Mouse (Mus musculus): ENCODE results near the gene Fyn.

Fyn gene

DNA sequence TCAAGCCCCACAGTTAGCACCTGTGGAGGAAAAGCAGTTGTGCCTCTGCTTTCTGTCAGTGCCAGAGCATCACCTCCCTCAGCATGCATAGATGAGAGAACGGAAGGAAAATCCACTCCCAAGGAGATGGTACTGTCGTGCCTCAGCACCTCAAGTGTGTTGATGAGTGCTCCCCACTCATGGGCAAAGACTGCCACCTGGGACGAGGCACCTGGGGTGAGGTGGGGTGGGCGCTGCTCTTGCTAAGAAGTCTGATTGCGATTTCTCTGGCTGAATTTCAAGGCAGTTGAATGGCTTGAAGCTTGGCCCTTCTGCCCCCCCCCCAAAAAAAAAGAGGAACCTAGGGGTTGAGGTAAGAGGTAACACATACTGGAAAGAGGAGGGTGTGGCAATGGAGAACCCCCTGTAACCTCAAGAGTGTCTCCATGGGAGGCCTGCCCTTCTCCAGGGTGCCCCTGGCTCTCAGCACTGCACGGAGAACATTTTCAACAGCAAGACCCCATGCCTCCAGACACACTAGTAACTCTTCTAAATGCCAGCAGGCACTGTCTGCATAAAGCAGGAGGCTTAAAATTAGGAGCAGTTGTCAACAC lies 148.0 kb downstream of the Fyn start:
- DNase-seq: no peak

- no peak for DNase-seq
Measured at GRCm38 (mm10) chr10:39517375-39517774, 148.7 kb downstream of the Fyn start.

DNA sequence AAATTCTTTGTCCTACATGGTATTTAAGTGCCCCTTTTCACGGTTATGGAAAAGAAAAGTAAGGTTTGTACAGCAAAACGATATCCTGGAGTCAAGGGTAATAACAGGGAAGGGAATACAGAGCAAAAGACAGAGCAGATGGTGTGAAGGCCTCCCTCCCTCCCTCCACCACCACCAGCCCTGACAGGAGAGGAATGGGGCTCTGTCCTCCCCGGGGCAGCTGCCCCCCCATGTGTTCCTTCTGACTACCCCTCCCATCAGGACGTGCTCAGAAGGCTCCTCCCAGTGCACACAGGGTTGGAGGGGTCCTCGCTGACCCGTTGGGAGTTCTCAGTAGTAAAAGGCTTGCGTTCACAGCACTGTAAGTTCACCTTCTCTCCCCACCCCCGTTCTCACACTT lies 149.6 kb downstream of the Fyn start:
- no peak for DNase-seq

- peak in 1 of 2 experiments; percentile 48 for DNase-seq
Measured at GRCm38 (mm10) chr10:39518859-39519258, 150.2 kb downstream of the Fyn start.

DNA sequence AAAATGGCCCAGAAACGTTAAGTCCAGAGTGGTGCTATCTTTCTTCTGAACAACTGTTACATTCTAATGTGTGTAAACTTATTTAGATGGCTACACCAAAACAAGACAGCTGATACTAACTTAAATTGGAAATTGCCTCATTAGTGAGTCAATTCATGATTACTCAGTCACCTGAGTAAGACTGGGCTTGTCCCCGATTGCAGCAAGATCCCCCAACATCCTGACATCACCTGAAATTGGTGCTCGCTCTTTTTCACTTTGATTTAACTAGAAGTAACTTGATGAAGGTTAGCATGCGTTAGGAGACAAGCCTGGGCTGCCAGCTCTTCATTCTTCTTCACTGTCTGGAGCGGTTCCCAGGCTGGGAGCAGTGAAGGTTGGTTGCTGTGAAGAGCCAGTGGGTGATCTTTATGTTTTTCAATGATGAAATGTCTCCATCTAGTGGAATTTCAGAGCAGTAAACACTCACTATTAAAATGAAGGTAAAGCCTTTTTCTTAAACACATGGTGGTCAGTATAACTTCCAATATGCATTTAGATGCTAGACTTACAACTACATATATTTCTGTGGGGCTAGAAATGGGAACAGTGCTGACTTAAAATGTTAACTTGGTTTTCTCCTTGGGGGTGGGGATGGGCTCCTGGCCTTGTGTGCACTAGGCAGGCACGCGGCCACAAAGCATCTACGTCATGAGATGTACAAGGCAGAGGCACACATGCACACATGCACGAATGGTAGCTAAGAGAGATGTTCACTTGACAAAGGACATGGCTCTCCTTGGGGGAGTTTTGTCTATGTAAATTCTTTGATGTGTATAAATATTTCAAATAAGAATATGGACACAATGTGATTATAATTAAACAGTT lies 151.7 kb downstream of the Fyn start:
- DNase-seq: peak; percentile 59 to 72

DNA sequence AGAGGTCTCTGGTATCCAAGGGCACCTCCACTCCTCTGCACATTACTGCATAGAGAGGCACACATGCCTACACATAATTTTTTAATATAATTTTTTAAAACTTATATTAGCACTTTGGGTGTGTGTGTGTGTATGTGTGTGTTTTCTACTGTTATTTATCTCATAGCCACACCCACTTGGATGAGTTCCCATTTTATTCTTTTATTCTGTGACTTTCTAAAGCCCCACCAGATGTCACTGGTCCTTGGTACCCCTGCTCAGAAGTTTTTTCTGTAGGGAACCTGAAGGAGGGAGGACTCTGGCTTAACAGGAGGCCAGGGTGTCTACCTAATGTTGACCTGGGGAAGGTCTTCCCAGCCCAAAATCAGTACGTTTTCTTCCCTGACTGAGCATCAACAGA lies 152.7 kb downstream of the Fyn start:
- DNase-seq: no peak

- no peak for DNase-seq
Measured at GRCm38 (mm10) chr10:39521861-39522391, 153.3 kb downstream of the Fyn start.

DNA sequence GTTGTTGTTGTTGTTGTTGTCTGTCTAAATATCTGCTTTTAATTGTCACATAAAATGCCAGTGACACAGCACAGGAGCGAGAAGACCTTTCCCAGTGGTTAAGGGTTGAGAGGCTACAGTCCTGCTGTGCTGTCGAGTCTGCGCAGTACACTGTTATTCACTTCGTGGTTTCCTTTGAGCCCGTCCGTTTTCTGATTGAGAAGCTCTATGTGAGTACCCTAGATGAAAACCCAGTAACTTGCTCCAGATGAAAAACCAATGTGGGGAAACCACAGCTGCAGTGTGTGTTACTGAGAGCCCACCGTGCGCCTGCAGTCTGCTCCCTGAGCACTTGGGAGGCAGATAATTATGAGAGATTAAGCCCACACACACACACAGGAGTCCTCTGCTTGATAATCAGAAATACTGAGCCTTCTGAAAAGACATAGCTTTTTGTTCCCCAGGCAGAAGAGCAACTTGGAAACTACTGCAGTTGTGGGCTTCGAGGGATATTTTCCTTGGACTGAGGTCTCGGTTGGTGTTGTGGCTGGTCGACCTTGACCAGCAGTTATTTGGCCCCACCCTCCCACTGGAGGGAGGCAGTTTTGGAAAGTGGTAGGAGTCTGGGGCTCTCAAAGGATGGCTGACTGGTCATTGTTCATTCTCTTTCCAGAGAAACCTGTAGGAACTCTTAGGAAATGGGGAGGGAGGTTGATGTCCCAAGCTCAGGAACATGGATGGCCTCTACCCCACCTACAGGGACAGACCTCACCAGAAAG lies 154.4 kb downstream of the Fyn start:
- no peak for DNase-seq

DNA sequence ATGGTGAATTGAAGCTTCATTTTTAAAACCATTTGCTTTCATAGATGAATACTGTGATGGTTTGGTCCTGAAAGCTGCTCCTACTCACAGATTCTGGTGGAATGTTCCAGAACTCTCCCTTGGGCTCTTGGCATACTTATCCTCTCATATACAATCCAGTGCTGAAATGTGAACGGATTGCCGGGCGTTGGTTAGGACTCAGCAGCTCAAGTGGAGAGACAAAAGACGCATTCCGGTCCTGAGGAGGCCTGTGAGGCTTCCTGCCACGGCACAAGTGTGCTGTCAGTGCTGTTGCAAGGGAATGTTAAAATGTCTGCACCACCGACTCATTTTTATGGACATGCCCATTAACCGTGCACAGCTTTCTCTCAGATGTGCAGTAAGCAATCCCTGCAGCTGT lies 155.7 kb downstream of the Fyn start:
- peak in 1 of 2 experiments; percentile 47 for DNase-seq

DNA sequence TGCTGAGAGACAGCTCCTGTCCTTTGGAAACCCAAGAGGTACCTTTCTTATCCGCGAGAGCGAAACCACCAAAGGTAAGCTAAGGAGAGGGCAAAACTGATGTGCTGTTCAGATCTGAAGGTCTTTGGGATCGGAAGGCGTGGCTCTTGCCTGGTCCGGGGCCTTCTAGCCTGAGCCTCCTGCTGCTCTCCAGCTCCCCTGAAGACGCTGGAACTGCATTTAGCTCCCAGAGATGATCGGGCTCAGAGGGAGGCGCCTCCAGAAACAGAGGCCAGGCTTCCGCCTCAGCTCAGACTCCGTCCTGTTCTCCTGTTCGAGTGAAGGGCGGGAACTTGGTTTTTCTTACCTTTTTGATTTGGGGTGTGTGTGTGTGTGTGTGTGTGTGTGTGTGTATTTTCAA lies 156.8 kb downstream of the Fyn start:
- peak in 1 of 2 experiments; percentile 16 for DNase-seq

DNA sequence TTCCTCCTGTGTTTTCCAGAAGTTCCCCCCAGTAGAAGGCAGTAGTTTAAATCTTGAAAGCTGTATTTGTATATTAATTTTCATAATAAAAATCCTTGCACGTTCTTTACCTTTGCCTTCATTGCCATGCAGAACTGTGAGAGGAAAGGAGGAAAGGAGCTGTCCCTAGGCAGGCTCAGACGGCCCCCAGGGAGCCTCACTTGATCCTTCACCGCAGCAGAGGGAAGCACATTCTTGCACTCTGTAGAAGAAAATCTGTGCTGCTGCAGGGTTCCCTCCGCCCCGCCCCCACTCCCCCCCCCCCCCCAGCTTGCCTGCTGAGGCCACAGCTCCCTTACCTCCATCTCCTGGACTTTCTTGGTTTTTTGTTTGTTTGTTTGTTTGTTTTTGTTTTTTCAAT lies 158.5 kb downstream of the Fyn start:
- no peak for DNase-seq

GRCm38 (mm10) chr10:39529179-39529578 lies 160.5 kb downstream of the Fyn start:
- peak in 1 of 2 experiments; percentile 17 for DNase-seq

GRCm38 (mm10) chr10:39532008-39532740 lies 163.5 kb downstream of the Fyn start:
- DNase-seq: no peak

DNA sequence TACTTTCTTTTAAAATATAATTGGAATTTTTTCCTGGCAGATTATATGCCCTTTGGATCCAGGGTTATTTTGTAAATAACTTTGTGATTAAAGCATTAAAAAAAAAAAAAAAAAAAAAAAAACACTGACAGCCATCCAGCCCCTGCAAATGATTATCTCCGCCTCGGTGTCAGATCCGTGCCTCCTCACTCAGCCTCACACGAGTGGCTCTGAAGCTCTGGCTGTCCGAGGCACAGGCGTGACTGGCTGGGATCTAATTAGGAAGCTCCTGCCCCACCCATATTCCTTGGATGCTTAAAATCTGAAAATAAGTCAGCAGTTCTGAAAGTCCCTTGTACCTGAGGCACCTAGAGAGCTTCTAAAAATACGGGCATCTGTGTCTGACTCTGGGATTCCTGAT lies 164.2 kb downstream of the Fyn start:
- peak in 1 of 2 experiments; percentile 61 for DNase-seq

DNA sequence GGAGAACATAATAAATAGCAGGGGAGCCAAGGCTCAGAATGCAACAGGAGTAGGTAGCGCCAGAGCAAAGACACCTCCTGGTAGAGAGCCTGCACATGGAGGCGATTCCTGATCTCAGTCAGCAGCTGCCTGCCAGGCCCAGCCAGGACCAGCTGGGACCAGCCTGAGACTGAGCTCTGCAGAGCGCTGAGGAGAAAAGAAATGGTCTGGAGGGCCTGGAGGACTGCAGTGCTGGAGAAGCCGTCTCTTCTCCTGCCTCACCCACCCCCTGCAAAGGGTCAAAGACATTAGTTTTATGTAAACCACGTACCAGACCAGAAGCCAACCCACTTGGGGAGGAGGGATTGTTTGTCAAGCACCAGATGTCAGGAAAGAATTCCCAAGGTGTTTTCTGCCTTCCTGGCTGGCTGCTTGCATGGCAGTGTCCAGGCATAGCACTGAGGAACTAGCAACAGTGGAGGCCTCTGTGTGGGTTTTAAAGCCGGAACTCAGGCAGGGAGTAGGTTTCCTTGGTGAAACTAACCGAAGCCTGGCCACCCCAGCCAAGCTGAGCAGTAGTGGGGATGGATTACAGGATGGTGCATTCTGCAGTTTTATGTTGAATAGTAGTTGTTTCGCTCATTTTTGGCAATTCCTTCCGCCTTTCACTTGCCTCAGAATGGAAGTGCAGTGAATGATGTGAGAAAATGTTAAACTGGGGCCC lies 165.8 kb downstream of the Fyn start:
- DNase-seq: peak in 1 of 2 experiments; percentile 84

DNA sequence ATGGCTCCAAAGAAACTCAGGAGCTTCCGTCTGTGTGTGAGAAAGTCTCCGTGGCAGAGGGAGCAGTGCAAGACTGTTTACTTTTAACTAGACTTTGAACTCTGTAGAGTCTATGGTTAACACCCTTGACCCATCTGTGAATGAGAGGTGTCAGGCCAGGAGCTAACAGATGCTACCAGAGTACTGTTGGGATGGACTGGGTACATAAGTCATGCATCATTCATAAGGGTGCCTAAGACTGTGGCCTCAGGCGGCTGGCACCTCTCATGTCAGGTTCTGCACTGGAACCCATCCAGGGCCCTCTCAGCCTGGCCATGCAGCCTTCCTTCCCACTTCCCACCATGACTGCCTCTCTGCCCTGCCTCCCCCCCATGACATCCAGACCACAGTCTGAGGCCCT lies 166.7 kb downstream of the Fyn start:
- DNase-seq: no peak

DNA sequence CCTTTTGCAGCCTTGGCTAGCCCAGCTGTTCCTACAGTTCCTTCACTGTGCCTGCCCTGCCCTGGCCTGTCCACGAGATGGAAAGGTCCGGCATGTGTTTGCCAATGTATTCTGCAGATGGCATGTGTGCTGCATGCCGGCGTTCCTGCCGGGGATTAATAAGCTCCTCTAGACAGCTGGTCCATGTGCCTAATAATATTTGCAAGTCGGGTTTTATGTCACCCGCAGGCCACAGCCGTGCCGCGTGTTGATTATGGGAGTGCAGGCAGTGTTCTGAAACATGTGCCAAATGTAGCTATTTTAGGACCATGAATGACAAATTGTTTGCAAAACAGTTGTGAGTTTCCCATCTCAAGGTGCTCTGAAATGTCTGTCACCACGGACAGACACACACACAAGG lies 167.6 kb downstream of the Fyn start:
- DNase-seq: peak in 1 of 2 experiments; percentile 83

DNA sequence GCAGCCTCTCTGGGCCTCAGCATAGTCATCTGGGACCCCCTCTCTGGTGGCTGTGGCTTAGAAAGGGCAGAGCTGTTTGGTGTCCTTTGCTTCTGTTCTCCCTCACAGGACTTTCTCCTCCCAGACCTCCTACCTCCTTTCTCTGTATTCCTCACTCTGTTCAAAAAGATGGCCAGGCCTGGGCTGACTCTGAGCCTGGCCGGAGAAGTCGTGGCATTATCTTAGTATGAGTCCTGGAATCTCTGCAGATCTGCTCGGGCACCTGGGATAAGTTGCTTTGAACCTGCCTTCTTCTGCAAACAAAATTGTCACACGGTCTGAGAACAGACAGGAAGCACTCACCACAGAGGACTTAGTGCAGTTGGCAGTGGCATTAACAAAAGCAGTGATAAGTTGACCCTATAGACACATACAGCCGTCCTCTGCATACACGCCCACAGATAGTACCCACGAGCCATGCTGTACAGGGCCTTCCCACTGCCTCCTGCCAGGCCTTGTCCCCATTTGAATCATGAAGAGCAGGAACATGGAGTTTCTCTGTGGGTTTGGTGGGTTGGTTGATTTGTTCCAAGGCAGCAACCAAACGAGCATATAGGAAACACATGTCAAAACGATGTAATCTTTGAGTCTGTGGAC lies 171.5 kb downstream of the Fyn start:
- no peak for DNase-seq

DNA sequence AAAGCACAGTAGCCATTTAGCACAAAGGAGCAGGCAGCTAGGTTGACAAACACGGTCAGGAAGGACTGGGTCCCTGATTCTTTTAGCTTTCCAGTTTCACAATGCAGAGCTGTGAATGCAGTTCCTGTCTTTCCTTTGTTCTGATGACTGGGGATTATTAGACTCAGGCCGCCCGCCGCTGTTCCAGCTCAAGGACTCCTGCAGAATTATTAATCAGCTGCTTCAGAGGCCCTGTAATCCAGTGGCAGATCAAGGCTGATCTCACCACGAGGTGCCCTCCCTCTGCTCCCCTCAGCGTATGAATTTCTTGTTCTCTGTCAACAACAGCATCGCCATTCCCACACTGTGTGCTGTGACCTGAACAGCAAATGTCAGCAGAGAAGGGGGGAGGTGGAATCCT lies 172.3 kb downstream of the Fyn start:
- DNase-seq: peak in 1 of 2 experiments; percentile 53

DNA sequence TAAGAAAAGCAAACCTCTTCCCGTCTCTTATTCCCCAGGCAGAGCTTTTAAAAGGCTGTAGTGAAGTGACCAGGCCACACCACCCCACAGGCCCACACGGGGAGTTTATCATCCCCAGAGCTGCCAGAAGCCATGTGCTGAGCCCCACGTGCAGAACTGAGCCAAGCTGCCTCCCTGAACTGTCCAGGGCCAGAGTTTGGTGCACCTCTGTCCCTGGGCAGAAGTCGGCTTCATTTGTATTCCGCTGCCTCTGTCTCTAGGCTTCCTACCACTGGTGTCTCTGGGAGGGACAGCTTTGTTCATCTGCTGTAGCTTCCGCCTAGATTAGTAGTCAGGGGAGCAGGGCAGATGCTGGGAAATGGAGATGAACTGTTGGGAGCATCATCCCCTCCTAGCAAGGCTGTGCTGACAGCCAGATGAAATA lies 172.8 kb downstream of the Fyn start:
- no peak for DNase-seq

DNA sequence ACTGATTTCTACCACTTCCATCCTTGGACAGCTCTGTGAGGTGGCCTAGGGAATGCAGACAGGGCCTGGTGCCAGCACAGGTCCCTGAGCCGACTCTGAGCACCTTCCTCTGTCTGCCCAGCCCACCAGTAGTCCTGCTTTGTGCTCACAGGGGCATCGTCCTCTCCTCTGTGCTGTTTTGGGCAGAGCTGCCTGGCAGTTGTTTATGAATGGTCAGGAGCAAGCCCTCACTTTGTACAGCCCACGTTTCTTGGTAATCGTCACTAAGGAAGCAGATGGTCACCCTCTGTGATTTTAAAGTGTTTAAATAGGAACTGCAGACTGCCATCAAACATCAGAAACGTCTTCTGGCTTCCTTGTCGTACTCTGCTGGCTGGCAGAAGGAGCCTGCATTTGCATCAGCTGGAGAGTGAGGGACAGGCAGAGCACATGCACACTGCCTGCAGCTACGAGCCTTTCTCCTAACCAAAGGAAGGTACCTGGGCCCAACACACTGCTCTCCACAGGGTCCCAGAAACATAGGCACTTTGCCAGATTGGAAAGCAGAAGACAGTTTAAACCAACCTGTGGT lies 173.4 kb downstream of the Fyn start:
- peak in 1 of 2 experiments; percentile 45 for DNase-seq

Data from lung, postnatal 4 days (tissue).